Mouse (Mus musculus): ENCODE results near the gene Fam173a. TPM values are rescaled to one million over a fixed set of nuclear protein-coding genes. Genes with fewer than 3 reads are reported as not detected.

The Fam173a gene
- total and polyA plus RNA-seq, 2 experiments from 2014 or later, result 76.0 to 84.2 TPM

- peak; percentile 73 for TF ChIP-seq CTCF (IDR thresholded peaks at IDR 0.05; ENCODE audit: low read depth)
- ATAC-seq (peak; percentile 78), DNase-seq (peak; percentile 93)
- H3K4me2 ChIP-seq (ENCODE audit: low read depth), result peak within 1 kb of the TSS; percentile 58
- peak within 1 kb of the TSS; percentile 80 for H3K9ac ChIP-seq
- peaks cover 32% of the 10 kb centered on the region for H3K4me1 ChIP-seq (ENCODE audit: insufficient read depth)
- H3K9me3 ChIP-seq (ENCODE audit: low read length), result no peaks in the 10 kb centered on the region
- H3K27ac ChIP-seq (ENCODE audit: low read depth, low read length), result peak within 1 kb of the TSS; percentile 95
- no peaks in the 10 kb centered on the region for H3K27me3 ChIP-seq (ENCODE audit: insufficient read depth, low read length)
- WGBS, result under 1% methylated on average over 32 of the region's 32 CpGs
- H3K36me3 ChIP-seq (ENCODE audit: insufficient read depth), result peaks cover 37% of the 10 kb centered on the region
- H3K4me3 ChIP-seq (ENCODE audit: low read depth, low read length), result peak within 1 kb of the TSS; percentile 52
Measured at GRCm38 (mm10) chr17:25828712-25829557, 36.2 kb upstream of the Fam173a start, which contains the start of gene Jmjd8. Jmjd8 (plus strand) TSS chr17:25828867.

- DNase-seq, result no peak
- Histone ChIP-seq H3K36me3 (ENCODE audit: insufficient read depth) (peaks cover 37% of the 10 kb centered on the region), H3K9ac (peak overlapping the region; percentile 80), H3K9me3 (ENCODE audit: low read length) (no peaks in the 10 kb centered on the region), H3K4me2 (ENCODE audit: low read depth) (peak overlapping the region; percentile 58), H3K4me1 (ENCODE audit: insufficient read depth) (peaks cover 34% of the 10 kb centered on the region), H3K27me3 (ENCODE audit: insufficient read depth, low read length) (no peaks in the 10 kb centered on the region), H3K27ac (ENCODE audit: low read depth, low read length) (peak overlapping the region; percentile 95), H3K4me3 (ENCODE audit: low read depth, low read length) (peak overlapping the region; percentile 52)
- WGBS, result 78% methylated on average over 8 of the region's 8 CpGs
- no peak for ATAC-seq
- no peak for TF ChIP-seq CTCF (IDR thresholded peaks at IDR 0.05; ENCODE audit: low read depth)
Measured at GRCm38 (mm10) chr17:25828223-25828594, 35.5 kb upstream of the Fam173a start.

GRCm38 (mm10) chr17:25827546-25828222, 35.0 kb upstream of the Fam173a start:
- no peaks in the 10 kb centered on the region for H3K9me3 ChIP-seq (ENCODE audit: low read length)
- peaks cover 34% of the 10 kb centered on the region for H3K4me1 ChIP-seq (ENCODE audit: insufficient read depth)
- no peak for DNase-seq
- no peaks in the 10 kb centered on the region for H3K27me3 ChIP-seq (ENCODE audit: insufficient read depth, low read length)
- no peak overlapping the region for H3K4me2 ChIP-seq (ENCODE audit: low read depth)
- no peak overlapping the region; the same call in 1 of the 2 replicates for H3K9ac ChIP-seq
- no peak for ATAC-seq
- 91% methylated on average over 22 of the region's 22 CpGs for whole genome bisulfite sequencing
- no peak for TF ChIP-seq CTCF (IDR thresholded peaks at IDR 0.05; ENCODE audit: low read depth)
- H3K36me3 ChIP-seq (ENCODE audit: insufficient read depth), result peaks cover 37% of the 10 kb centered on the region
- H3K4me3 ChIP-seq (ENCODE audit: low read depth, low read length), result no peak overlapping the region
- no peak overlapping the region for H3K27ac ChIP-seq (ENCODE audit: low read depth, low read length)

GRCm38 (mm10) chr17:25827011-25827410, 34.3 kb upstream of the Fam173a start:
- H3K9ac ChIP-seq, result no peak overlapping the region
- no peaks in the 10 kb centered on the region for H3K9me3 ChIP-seq (ENCODE audit: low read length)
- 93% methylated on average over 13 of the region's 13 CpGs for WGBS
- ATAC-seq, result no peak
- DNase-seq, result no peak
- peaks cover 37% of the 10 kb centered on the region for H3K36me3 ChIP-seq (ENCODE audit: insufficient read depth)
- no peak for TF ChIP-seq CTCF (IDR thresholded peaks at IDR 0.05; ENCODE audit: low read depth)
- H3K27me3 ChIP-seq (ENCODE audit: insufficient read depth, low read length), result no peaks in the 10 kb centered on the region
- no peak overlapping the region for H3K27ac ChIP-seq (ENCODE audit: low read depth, low read length)
- peaks cover 33% of the 10 kb centered on the region for H3K4me1 ChIP-seq (ENCODE audit: insufficient read depth)
- no peak overlapping the region for H3K4me2 ChIP-seq (ENCODE audit: low read depth)
- H3K4me3 ChIP-seq (ENCODE audit: low read depth, low read length), result no peak overlapping the region

GRCm38 (mm10) chr17:25825984-25826570, 33.4 kb upstream of the Fam173a start:
- WGBS, result 95% methylated on average over 27 of the region's 27 CpGs
- H3K27ac ChIP-seq (ENCODE audit: low read depth, low read length), result no peak overlapping the region
- no peak overlapping the region for H3K4me2 ChIP-seq (ENCODE audit: low read depth)
- no peak for TF ChIP-seq CTCF (IDR thresholded peaks at IDR 0.05; ENCODE audit: low read depth)
- ATAC-seq (no peak), DNase-seq (no peak)
- H3K36me3 ChIP-seq (ENCODE audit: insufficient read depth), result peaks cover 33% of the 10 kb centered on the region
- H3K4me3 ChIP-seq (ENCODE audit: low read depth, low read length), result no peak overlapping the region
- H3K9me3 ChIP-seq (ENCODE audit: low read length), result no peaks in the 10 kb centered on the region
- H3K27me3 ChIP-seq (ENCODE audit: insufficient read depth, low read length), result no peaks in the 10 kb centered on the region
- no peak overlapping the region for H3K9ac ChIP-seq
- H3K4me1 ChIP-seq (ENCODE audit: insufficient read depth), result peaks cover 24% of the 10 kb centered on the region

- ATAC-seq, result no peak
- DNase-seq, result no peak
- no peak overlapping the region for H3K4me2 ChIP-seq (ENCODE audit: low read depth)
- no peaks in the 10 kb centered on the region for H3K9me3 ChIP-seq (ENCODE audit: low read length)
- no peak for TF ChIP-seq CTCF (IDR thresholded peaks at IDR 0.05; ENCODE audit: low read depth)
- H3K4me3 ChIP-seq (ENCODE audit: low read depth, low read length), result no peak overlapping the region
- H3K27ac ChIP-seq (ENCODE audit: low read depth, low read length), result no peak overlapping the region
- peaks cover 24% of the 10 kb centered on the region for H3K4me1 ChIP-seq (ENCODE audit: insufficient read depth)
- no peaks in the 10 kb centered on the region for H3K27me3 ChIP-seq (ENCODE audit: insufficient read depth, low read length)
- no peak overlapping the region for H3K9ac ChIP-seq
- WGBS, result 87% methylated on average over 6 of the region's 6 CpGs
- peaks cover 27% of the 10 kb centered on the region for H3K36me3 ChIP-seq (ENCODE audit: insufficient read depth)
Measured at GRCm38 (mm10) chr17:25825311-25825710, 32.6 kb upstream of the Fam173a start.

Measured in forebrain, postnatal 0 days (tissue).